Mouse (Mus musculus) heart, embryonic 14.5 days (tissue): Measurements from ENCODE around the gene Lfng. TPM values are rescaled to one million over a fixed set of nuclear protein-coding genes. Genes with fewer than 3 reads are reported as not detected.

Experiments used
- ATAC-seq: fragments of 200-750 bp; cut with Nextera tagmentation; 2 replicates; pipeline ENCODE4 v1.8.0; 2017; ENCODE audit warnings: low read depth, moderate TSS enrichment; ENCODE audit not compliant: insufficient number of reproducible peaks, insufficient read depth, low FRiP score
- H3K27ac ChIP-seq, 2 experiments: fragments of 200-500 bp in 1 of 2; fragments of 300-500 bp in 1 of 2; sonication (generic) in 1 of 2; replicated peaks in 1 of 2; 2 replicates each; pipeline ENCODE4 v1.5.1; 2012 to 2014; ENCODE audit warnings: low read depth in 2 of 2, low read length in 2 of 2, control low read depth in 1 of 2, mild to moderate bottlenecking in 1 of 2, mixed read lengths in 1 of 2; ENCODE audit not compliant: control insufficient read depth in 1 of 2, insufficient read depth in 1 of 2
- H3K27me3 ChIP-seq: fragments of 300-500 bp; sonication (generic); 2 replicates; pipeline ENCODE4 v1.6.1; 2014; ENCODE audit warnings: mild to moderate bottlenecking, low read length, control low read depth; ENCODE audit not compliant: control insufficient read depth, insufficient read depth
- H3K36me3 ChIP-seq: fragments of 300-500 bp; sonication (generic); 2 replicates; pipeline ENCODE4 v1.6.1; 2014; ENCODE audit warnings: mild to moderate bottlenecking, control low read depth, low read length, mixed read lengths; ENCODE audit not compliant: control insufficient read depth, insufficient read depth
- H3K4me1 ChIP-seq, 2 experiments: fragments of 200-500 bp in 1 of 2; fragments of 300-500 bp in 1 of 2; sonication (generic) in 1 of 2; 2 replicates each; pipeline ENCODE4 v1.6.1; 2012 to 2014; ENCODE audit warnings: low read length in 2 of 2, control low read depth in 1 of 2, mixed read lengths in 1 of 2; ENCODE audit not compliant: control insufficient read depth in 2 of 2, insufficient read depth in 2 of 2
- H3K4me2 ChIP-seq: fragments of 300-500 bp; sonication (generic); 2 replicates; pipeline ENCODE4 v1.6.1; 2014; ENCODE audit warnings: mild to moderate bottlenecking, low read length
- H3K4me3 ChIP-seq, 2 experiments: fragments of 200-500 bp in 1 of 2; fragments of 300-500 bp in 1 of 2; sonication (generic) in 1 of 2; 2 replicates each; pipeline ENCODE4 v1.5.1; 2012 to 2014; ENCODE audit warnings: low read length in 2 of 2, mild to moderate bottlenecking in 2 of 2, control low read depth in 1 of 2, low read depth in 1 of 2, moderate library complexity in 1 of 2; ENCODE audit not compliant: control insufficient read depth in 1 of 2, insufficient read depth in 1 of 2
- H3K9ac ChIP-seq: fragments of 300-500 bp; sonication (generic); 2 replicates; pipeline ENCODE4 v1.6.1; 2014; ENCODE audit warnings: mild to moderate bottlenecking, low read length
- H3K9me3 ChIP-seq: fragments of 300-500 bp; sonication (generic); 2 replicates; pipeline ENCODE4 v1.6.1; 2016; ENCODE audit warnings: low read length, control low read depth; ENCODE audit not compliant: control insufficient read depth
- WGBS: fragments of 180-500 bp; shearing (Covaris S2); extraction: QIAGEN DNeasy Blood & Tissue Kit; methylation state at CpG from one replicate; pipeline ENCODE4 v1.1.7; 2014; 5-methylcytosine and 5-hydroxymethylcytosine counted together
- polyA plus RNA-seq: library from polyadenylated mRNA; unstranded; fragments of >200 nt; fragmentation: Nextera tagmentation; extraction: Ambion mirVana; gene quantifications from 2 replicates; pipeline ENCODE4 v1.2.1, GENCODE M21; 2014

Lfng gene
- polyA plus RNA-seq, 1 experiment from 2014 or later, result 6.4 TPM

DNA sequence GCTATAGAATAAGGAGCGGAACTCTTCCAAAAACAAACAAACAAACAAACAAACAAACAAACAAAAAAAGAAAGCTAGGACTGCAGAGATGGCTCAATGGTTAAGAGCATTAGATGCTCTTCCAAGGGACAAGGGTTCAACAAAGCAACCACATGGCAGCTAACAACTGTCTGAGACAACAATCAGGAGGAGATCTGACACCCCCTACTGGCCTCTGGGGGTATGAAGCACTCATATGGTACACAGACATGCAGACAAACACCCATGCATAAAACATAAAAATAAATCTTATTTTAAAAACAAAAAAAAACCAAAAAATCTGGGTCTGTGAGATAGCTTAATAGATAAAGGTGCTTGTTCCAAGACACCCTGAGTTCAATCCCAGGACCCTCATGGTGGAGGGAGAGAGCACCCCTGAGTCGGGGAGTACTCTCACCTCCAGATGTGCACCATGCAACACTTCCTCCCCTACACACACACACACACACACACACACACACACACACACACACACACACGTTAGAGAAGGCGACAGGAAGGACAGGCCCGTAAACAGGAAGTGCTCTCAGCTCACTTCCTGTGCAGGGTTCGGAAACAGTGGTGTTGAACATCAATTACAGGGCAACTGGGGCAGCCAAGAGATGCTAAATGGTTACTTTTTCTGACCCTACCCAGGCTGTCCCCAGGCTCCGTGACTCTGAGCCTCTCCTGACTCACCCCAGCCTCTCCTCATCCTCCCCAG is 29.4 kb downstream of the Lfng start:
- no peak for ATAC-seq
- H3K9me3 ChIP-seq, result no peaks in the 10 kb centered on the region
- WGBS, result 84% methylated on average over 7 of the region's 7 CpGs

DNA sequence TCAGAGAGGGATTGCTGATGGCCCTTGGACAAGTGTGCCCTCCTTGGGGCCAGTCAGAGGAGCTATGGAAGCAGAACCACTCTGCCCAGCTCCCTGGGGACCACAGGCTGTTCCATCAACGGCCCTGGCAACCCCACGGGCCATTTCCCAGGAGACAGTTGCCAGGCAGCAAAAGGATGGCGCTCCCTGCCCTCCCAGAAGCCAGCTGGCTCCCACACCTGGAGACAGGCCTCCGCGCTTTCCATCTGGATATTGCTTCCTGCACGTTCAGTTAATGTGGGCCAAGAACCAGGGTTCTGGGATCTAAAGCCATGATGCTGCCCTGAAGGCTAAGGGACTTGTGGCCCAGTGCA is 29.9 kb downstream of the Lfng start:
- no peak for ATAC-seq
- Histone ChIP-seq H3K9ac (no peak overlapping the region), H3K4me1 (peaks cover 12 to 25% of the 10 kb centered on the region in 2 experiments), H3K27me3 (no peaks in the 10 kb centered on the region), H3K4me2 (no peak overlapping the region), H3K36me3 (peaks cover 69% of the 10 kb centered on the region), H3K4me3 (no peak overlapping the region), H3K27ac (no peak overlapping the region; a peak in 1 of 4 replicates), H3K9me3 (no peaks in the 10 kb centered on the region)
- WGBS, result 91% methylated on average over 6 of the region's 6 CpGs

More for the DNA sequence above, 29.4 kb downstream of the Lfng start:
- H3K27ac ChIP-seq, result no peak overlapping the region; a peak in 1 of 4 replicates
- no peak overlapping the region for H3K4me3 ChIP-seq
- H3K4me2 ChIP-seq, result no peak overlapping the region
- no peaks in the 10 kb centered on the region for H3K27me3 ChIP-seq
- no peak overlapping the region for H3K9ac ChIP-seq
- H3K36me3 ChIP-seq, result peaks cover 74% of the 10 kb centered on the region
- peaks cover 7 to 20% of the 10 kb centered on the region in 2 experiments for H3K4me1 ChIP-seq

DNA sequence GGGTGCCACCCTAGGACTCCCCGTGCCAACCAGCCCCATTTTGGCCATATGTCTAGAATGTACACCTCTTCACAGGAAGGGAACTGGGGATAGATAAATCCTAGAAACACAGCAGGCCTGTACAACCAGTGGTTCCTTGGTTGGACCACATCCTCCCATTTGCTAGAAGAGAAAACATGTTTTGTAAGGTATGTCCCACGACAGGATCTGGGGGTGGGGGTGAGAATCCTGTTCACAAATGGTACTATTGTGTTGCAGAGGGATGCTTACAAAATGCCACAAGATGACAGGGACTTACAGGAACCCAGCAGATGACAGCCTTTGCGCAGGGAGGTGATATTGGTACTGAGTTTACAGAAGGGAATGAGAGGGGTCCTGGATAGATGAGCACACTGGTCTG is 30.9 kb downstream of the Lfng start:
- Histone ChIP-seq H3K4me1 (peaks cover 18 to 32% of the 10 kb centered on the region in 2 experiments), H3K27ac (no peak overlapping the region), H3K36me3 (peaks cover 59% of the 10 kb centered on the region), H3K9ac (no peak overlapping the region), H3K27me3 (no peaks in the 10 kb centered on the region), H3K4me2 (no peak overlapping the region), H3K9me3 (no peaks in the 10 kb centered on the region), H3K4me3 (no peak overlapping the region)
- WGBS, result 79% methylated on average over 3 of the region's 3 CpGs
- no peak for ATAC-seq

DNA sequence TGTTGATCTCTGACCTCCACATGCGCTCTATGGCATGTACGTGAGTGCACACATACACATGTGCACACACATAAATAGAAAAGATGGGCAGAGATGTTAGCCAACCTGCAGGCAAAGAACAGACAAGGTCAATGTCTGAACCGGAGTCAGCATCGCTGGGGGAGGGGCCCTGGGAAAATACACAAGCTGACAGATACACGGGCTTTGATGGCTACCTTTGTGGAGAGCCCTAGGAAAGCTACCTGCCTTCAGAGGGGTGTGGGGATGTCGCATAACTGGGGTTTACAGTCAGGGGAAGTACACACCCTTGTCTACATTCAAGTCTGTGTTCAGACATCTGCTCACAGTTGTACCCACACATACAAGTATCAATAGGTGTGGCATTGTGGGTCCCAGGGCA is 31.4 kb downstream of the Lfng start:
- no peak overlapping the region for H3K27ac ChIP-seq
- WGBS, result 93% methylated on average over 6 of the region's 6 CpGs
- H3K9ac ChIP-seq, result no peak overlapping the region
- H3K4me3 ChIP-seq, result no peak overlapping the region
- no peaks in the 10 kb centered on the region for H3K9me3 ChIP-seq
- ATAC-seq, result no peak
- no peaks in the 10 kb centered on the region for H3K27me3 ChIP-seq
- peaks cover 57% of the 10 kb centered on the region for H3K36me3 ChIP-seq
- peaks cover 18 to 32% of the 10 kb centered on the region in 2 experiments for H3K4me1 ChIP-seq
- H3K4me2 ChIP-seq, result no peak overlapping the region

DNA sequence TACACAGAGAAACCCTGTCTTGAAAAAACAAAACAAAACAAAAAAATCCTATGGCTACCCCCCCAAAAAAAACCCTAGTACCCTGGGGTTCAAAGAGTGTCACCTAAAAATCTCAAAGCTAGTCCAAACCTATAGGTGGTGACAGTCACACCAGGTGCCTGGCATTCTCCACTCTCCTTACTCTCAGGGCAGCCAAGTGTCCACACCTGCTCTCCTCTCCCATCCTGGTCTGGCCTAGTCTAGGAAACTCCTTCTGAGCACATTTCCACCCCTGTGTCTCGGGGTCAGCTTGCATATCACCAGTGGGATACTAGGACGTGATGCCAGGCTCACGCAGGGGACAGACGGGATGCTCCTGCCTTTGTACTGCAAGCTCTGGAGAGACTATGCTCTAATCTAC is 32.2 kb downstream of the Lfng start:
- WGBS, result 87% methylated on average over 4 of the region's 4 CpGs
- no peak overlapping the region for H3K4me3 ChIP-seq
- no peaks in the 10 kb centered on the region for H3K27me3 ChIP-seq
- no peaks in the 10 kb centered on the region for H3K9me3 ChIP-seq
- peaks cover 57% of the 10 kb centered on the region for H3K36me3 ChIP-seq
- no peak for ATAC-seq
- no peak overlapping the region for H3K9ac ChIP-seq
- no peak overlapping the region for H3K4me2 ChIP-seq
- peaks cover 19 to 34% of the 10 kb centered on the region in 2 experiments for H3K4me1 ChIP-seq
- no peak overlapping the region for H3K27ac ChIP-seq

DNA sequence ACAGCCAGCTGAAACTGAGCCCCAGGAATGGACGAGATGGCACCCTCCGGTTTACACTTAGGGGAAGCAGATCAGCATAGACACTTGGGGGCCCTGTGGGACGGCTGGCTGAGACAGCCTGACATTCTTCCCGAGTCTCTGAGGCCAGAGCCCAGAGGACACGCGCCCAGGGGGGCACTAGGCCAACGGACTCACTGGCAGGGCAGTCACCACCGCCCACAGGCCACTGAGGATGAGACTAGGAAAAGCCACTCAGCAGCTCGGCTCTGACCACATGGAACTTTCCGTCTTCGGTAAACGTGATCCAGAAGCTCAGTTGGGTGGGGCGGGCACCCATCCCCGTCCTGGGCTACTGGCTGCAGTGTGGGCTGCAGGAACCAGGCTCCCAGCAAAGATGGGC is 32.8 kb downstream of the Lfng start:
- Histone ChIP-seq H3K4me1 (peaks cover 25 to 39% of the 10 kb centered on the region in 2 experiments), H3K9ac (no peak overlapping the region), H3K36me3 (peaks cover 53% of the 10 kb centered on the region), H3K9me3 (no peaks in the 10 kb centered on the region), H3K4me2 (no peak overlapping the region), H3K27me3 (no peaks in the 10 kb centered on the region), H3K27ac (no peak overlapping the region), H3K4me3 (no peak overlapping the region)
- 75% methylated on average over 14 of the region's 14 CpGs for WGBS
- ATAC-seq, result no peak

DNA sequence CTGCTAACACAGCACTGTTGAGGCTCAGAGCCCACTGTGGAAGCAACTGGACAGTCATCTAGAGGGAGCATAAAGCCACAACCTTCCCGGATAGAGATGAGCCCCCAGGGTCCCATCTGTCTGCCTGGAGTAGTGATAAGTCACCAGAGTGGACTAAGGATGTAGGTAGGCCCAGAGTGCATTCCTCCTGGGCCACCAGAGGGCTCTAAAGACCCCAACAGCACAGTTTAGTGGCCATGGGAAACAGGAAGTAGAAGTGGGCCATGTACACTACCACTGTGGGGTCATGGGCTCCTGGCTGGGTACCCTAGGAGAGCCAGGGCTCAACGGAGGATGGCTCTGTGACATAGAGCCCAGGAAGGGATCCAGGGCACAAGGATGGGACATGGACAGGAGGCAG is 33.7 kb downstream of the Lfng start:
- peaks cover 30 to 49% of the 10 kb centered on the region in 2 experiments for H3K4me1 ChIP-seq
- no peaks in the 10 kb centered on the region for H3K27me3 ChIP-seq
- no peaks in the 10 kb centered on the region for H3K9me3 ChIP-seq
- H3K4me2 ChIP-seq, result no peak overlapping the region
- no peak overlapping the region for H3K9ac ChIP-seq
- no peak overlapping the region for H3K4me3 ChIP-seq
- H3K27ac ChIP-seq, result peak overlapping the region in 1 of 2 experiments; percentile 39; a peak in 1 of 4 replicates
- H3K36me3 ChIP-seq, result peaks cover 47% of the 10 kb centered on the region
- ATAC-seq, result no peak
- WGBS, result 81% methylated on average over 2 of the region's 2 CpGs
